Mouse (Mus musculus) yolk sac, embryonic 10.5 days (tissue): ENCODE data around the gene Slc9b1.
A peak's percentile ranks its signal among the peaks of the same experiment; 100 is the strongest.

Source experiments
- DNase-seq: peaks from one replicate; pipeline ENCODE4 v3.0.0-alpha.2; 2017; ENCODE audit warnings: low spot score

Gene Slc9b1

DNA sequence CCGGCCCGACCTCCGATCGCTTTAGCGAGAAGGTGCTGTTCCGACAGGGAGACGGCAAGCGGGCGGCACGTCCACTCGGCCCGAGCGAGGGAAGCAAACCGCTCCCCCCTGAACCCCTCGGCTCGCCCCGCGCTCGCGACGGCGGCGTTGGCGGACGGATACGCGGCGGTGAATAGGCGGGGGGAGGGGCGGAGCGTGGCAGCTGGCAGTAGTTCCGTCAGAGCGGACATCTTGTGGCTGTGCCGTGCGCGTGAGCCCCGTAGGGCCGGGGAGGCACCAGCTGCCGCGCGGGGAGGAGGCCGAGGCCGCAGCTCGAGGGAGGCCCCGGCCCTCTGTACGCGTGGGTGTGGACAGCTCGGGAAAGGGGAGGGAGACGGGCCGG is 90.7 kb downstream of the Slc9b1 start:
- DNase-seq, result peak; percentile 96

- peak; percentile 91 for DNase-seq
Measured at GRCm38 (mm10) chr3:135438913-135439531, 91.2 kb downstream of the Slc9b1 start.

GRCm38 (mm10) chr3:135439651-135440050 is 91.8 kb downstream of the Slc9b1 start:
- DNase-seq, result no peak

DNA sequence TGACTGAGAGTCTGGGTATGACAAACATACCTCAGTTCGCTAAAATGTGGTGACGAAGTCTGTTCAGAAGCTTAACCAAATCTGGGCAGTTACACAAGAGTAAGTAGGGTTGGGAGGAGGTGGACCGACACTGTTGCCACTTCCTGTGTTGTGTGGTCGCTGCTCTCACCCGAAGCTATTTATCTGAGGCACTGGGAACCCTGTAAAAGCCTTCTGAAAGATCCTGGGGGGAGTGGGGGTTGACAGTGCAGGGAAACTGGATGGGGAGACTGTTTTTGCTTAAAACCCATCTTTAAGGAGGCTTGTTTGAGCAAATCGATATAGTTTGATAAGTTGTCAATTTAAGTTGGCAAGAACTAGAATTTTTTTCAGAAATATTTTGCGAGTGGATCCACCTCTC is 92.4 kb downstream of the Slc9b1 start:
- peak; percentile 45 for DNase-seq

- DNase-seq, result peak; percentile 8
Measured at GRCm38 (mm10) chr3:135440621-135441020, 92.8 kb downstream of the Slc9b1 start.

DNA sequence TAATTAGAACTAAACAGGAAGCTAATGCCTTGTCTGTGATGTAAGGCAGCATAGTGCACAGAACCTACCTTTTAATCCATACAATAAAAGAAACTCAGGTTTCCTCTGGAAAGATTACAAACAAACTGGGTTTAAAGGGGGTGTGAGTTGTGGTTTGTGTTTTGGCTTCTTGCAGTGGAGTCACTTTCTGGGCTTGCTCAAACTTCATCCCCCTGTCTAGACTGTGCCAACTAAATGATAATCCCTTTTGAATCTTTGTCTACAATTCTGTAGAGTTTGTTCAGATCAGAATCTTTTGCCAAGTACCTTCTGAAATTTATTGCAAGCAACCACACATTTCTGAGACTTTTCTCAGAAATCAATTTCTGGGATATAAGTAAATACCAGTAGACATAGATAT is 97.1 kb downstream of the Slc9b1 start:
- DNase-seq, result no peak
